Mouse (Mus musculus): ENCODE measurements around the gene Slc9a9. TPM values are rescaled to one million over a fixed set of nuclear protein-coding genes. Genes with fewer than 3 reads are reported as not detected.
A peak's percentile ranks its signal among the peaks of the same experiment; 100 is the strongest.

The Slc9a9 gene
- polyA plus RNA-seq, 1 experiment, result 20.8 TPM

- peak; percentile 50 to 80 for DNase-seq (ENCODE audit: extremely low spot score in 1 of 2, low spot score in 1 of 2)
Observed at GRCm38 (mm10) chr9:94681095-94681487, 11.4 kb downstream of the Slc9a9 start.

- no peak for DNase-seq (ENCODE audit: extremely low spot score in 1 of 2, low spot score in 1 of 2)
Observed at GRCm38 (mm10) chr9:94682260-94682659, 12.6 kb downstream of the Slc9a9 start.

- no peak for DNase-seq (ENCODE audit: extremely low spot score in 1 of 2, low spot score in 1 of 2)
Observed at GRCm38 (mm10) chr9:94685640-94686039, 15.9 kb downstream of the Slc9a9 start.

- DNase-seq (ENCODE audit: extremely low spot score in 1 of 2, low spot score in 1 of 2), result no peak
Observed at GRCm38 (mm10) chr9:94686380-94686779, 16.7 kb downstream of the Slc9a9 start.

- DNase-seq (ENCODE audit: extremely low spot score in 1 of 2, low spot score in 1 of 2), result no peak
Observed at GRCm38 (mm10) chr9:94687203-94687859, 17.6 kb downstream of the Slc9a9 start.

- no peak for DNase-seq (ENCODE audit: extremely low spot score in 1 of 2, low spot score in 1 of 2)
Observed at GRCm38 (mm10) chr9:94691311-94692087, 21.8 kb downstream of the Slc9a9 start.

- DNase-seq (ENCODE audit: extremely low spot score in 1 of 2, low spot score in 1 of 2), result no peak
Observed at GRCm38 (mm10) chr9:94692122-94692521, 22.4 kb downstream of the Slc9a9 start.

- DNase-seq (ENCODE audit: extremely low spot score in 1 of 2, low spot score in 1 of 2), result no peak
Observed at GRCm38 (mm10) chr9:94694243-94694642, 24.5 kb downstream of the Slc9a9 start.

GRCm38 (mm10) chr9:94694983-94695382 lies 25.3 kb downstream of the Slc9a9 start:
- no peak for DNase-seq (ENCODE audit: extremely low spot score in 1 of 2, low spot score in 1 of 2)

- DNase-seq (ENCODE audit: extremely low spot score in 1 of 2, low spot score in 1 of 2), result peak in 1 of 2 experiments; percentile 20
Observed at GRCm38 (mm10) chr9:94696539-94697079, 26.9 kb downstream of the Slc9a9 start.

- DNase-seq (ENCODE audit: extremely low spot score in 1 of 2, low spot score in 1 of 2), result no peak
Observed at GRCm38 (mm10) chr9:94698175-94698574, 28.5 kb downstream of the Slc9a9 start.

- DNase-seq (ENCODE audit: extremely low spot score in 1 of 2, low spot score in 1 of 2), result peak in 1 of 2 experiments; percentile 72
Observed at GRCm38 (mm10) chr9:94700549-94700948, 30.8 kb downstream of the Slc9a9 start.

GRCm38 (mm10) chr9:94701193-94701869 lies 31.6 kb downstream of the Slc9a9 start:
- no peak for DNase-seq (ENCODE audit: extremely low spot score in 1 of 2, low spot score in 1 of 2)

GRCm38 (mm10) chr9:94701965-94702634 lies 32.4 kb downstream of the Slc9a9 start:
- DNase-seq (ENCODE audit: extremely low spot score in 1 of 2, low spot score in 1 of 2), result no peak

GRCm38 (mm10) chr9:94704986-94705757 lies 35.5 kb downstream of the Slc9a9 start:
- DNase-seq (ENCODE audit: extremely low spot score in 1 of 2, low spot score in 1 of 2), result no peak

GRCm38 (mm10) chr9:94705758-94706026 lies 36.0 kb downstream of the Slc9a9 start:
- no peak for DNase-seq (ENCODE audit: extremely low spot score in 1 of 2, low spot score in 1 of 2)

GRCm38 (mm10) chr9:94712084-94712483 lies 42.4 kb downstream of the Slc9a9 start:
- DNase-seq (ENCODE audit: extremely low spot score in 1 of 2, low spot score in 1 of 2), result no peak

- DNase-seq (ENCODE audit: extremely low spot score in 1 of 2, low spot score in 1 of 2), result no peak
Observed at GRCm38 (mm10) chr9:94716695-94717094, 47.0 kb downstream of the Slc9a9 start.

GRCm38 (mm10) chr9:94723631-94724030 lies 53.9 kb downstream of the Slc9a9 start:
- no peak for DNase-seq (ENCODE audit: extremely low spot score in 1 of 2, low spot score in 1 of 2)

- peak in 1 of 2 experiments; percentile 59 for DNase-seq (ENCODE audit: extremely low spot score in 1 of 2, low spot score in 1 of 2)
Observed at GRCm38 (mm10) chr9:94725121-94725520, 55.4 kb downstream of the Slc9a9 start.
